Mouse (Mus musculus) G1E (cell line): Measurements from ENCODE around the gene Arpc4. TPM values are rescaled to one million over a fixed set of nuclear protein-coding genes. Genes with fewer than 3 reads are reported as not detected.

ENCODE experiments used
- ATAC-seq: 2 replicates; pipeline ENCODE4 v1.8.0; 2016; ENCODE audit warnings: mild to moderate bottlenecking; ENCODE audit not compliant: insufficient number of reproducible peaks, poor library complexity, low FRiP score, severe bottlenecking; ENCODE audit errors: extremely low read depth
- DNase-seq: peaks from one replicate; pipeline ENCODE4 v3.0.0; 2012; ENCODE audit warnings: low spot score
- H3K27me3 ChIP-seq: 2 replicates; pipeline ENCODE4 v1.6.1; 2012; ENCODE audit warnings: mild to moderate bottlenecking, low read length, inconsistent platforms; ENCODE audit not compliant: insufficient read depth
- H3K36me3 ChIP-seq: replicated peaks from 2 replicates; pipeline ENCODE3; 2012; ENCODE audit warnings: mild to moderate bottlenecking, inconsistent platforms
- H3K4me1 ChIP-seq: 2 replicates; pipeline ENCODE4 v1.6.1; 2012; ENCODE audit warnings: low read depth, low read length, inconsistent platforms, mixed read lengths; ENCODE audit not compliant: insufficient read depth
- H3K4me3 ChIP-seq: 2 replicates; pipeline ENCODE4 v1.5.1; 2012; ENCODE audit warnings: low read depth, mild to moderate bottlenecking, inconsistent platforms, low read length, moderate library complexity, mixed read lengths
- H3K9me3 ChIP-seq: replicated peaks from 2 replicates; pipeline ENCODE4 v1.6.1; 2012; ENCODE audit warnings: inconsistent platforms
- CTCF ChIP-seq: IDR thresholded peaks from 2 replicates; pipeline ENCODE4 v1.5.1; 2012; ENCODE audit warnings: low read depth, low read length, inconsistent platforms, mixed read lengths
- GATA1 ChIP-seq: IDR thresholded peaks from 2 replicates; pipeline ENCODE4 v1.6.1; 2012; ENCODE audit warnings: borderline replicate concordance, low read length, inconsistent platforms, mixed read lengths
- GATA2 ChIP-seq: IDR thresholded peaks from 2 replicates; pipeline ENCODE4 v1.6.1; 2012; ENCODE audit warnings: low read depth, low read length, inconsistent platforms, borderline replicate concordance
- POLR2AphosphoS5 ChIP-seq: IDR thresholded peaks from 2 replicates; pipeline ENCODE4 v1.6.1; 2012; ENCODE audit warnings: low read depth, low read length, inconsistent platforms; ENCODE audit not compliant: insufficient replicate concordance
- TAL1 ChIP-seq: conservative IDR thresholded peaks from 2 replicates; pipeline ENCODE4 v1.6.1; 2012; ENCODE audit warnings: low read depth, low read length, inconsistent platforms, mixed read lengths
- polyA plus RNA-seq: library from polyadenylated mRNA; stranded (reverse); fragments of >175 nt; gene quantifications from 2 replicates; pipeline ENCODE4 v1.2.3, GENCODE M21; 2012
- total RNA-seq, 2 experiments: library from RNA; stranded (forward) in 1 of 2; stranded (reverse) in 1 of 2; fragments of 200-1000 nt in 1 of 2; fragments of >200 nt in 1 of 2; fragmentation: Nextera tagmentation in 1 of 2; gene quantifications; 2 replicates each; pipeline ENCODE4 v1.2.3; 2014 to 2017

Arpc4 gene
- total and polyA plus RNA-seq, 3 experiments, result 96.4 to 263 (median 247) TPM

DNA sequence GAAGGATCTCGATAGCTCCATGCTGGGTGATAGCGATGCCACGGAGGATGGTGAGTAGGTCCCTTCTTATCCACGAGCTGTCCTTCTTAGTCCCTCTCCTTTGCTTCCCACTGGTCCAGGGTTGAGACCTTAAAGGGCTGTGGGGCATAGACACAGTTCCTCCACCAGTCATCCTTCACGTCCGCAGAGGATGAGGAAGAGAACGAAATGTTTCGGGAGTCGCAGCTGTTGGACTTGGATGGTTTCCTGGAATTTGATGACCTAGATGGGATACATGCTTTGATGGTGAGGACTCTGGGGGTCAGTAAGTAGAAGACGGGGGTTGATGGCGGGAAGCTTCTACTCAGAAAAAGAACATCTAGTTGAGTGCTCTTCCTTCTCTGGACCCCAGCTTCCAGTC, 16.9 kb downstream of the Arpc4 start:
- no peaks in the 10 kb centered on the region; the same call in 1 of the 2 replicates for H3K4me1 ChIP-seq
- ATAC-seq, result no peak
- H3K27me3 ChIP-seq, result no peaks in the 10 kb centered on the region
- peaks cover 100% of the 10 kb centered on the region for H3K36me3 ChIP-seq
- DNase-seq, result no peak
- H3K4me3 ChIP-seq, result no peak overlapping the region
- no peak for TF ChIP-seq POLR2AphosphoS5
- no peak for TF ChIP-seq GATA2
- no peak for TF ChIP-seq GATA1
- TF ChIP-seq TAL1, result no peak
- TF ChIP-seq CTCF, result no peak
- H3K9me3 ChIP-seq, result peaks cover 6% of the 10 kb centered on the region

DNA sequence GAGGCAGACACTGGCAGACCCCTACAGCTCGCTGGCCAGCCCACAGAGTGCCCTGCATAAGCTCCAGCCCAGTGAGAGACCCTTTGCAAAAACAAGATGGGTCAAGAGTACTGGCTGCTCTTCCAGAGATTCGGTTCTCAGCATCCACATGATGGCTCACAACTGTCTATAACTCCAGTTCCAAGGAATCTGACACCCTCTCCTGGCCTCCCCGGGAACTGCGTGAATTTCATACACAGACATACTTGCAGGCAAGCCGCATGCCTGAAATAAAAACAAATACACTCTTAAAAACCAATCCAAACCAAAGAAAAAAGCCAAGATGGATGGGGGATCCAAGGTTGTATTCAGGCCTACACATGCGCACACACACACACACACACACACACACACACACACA, 17.6 kb downstream of the Arpc4 start:
- peaks cover 6% of the 10 kb centered on the region for H3K9me3 ChIP-seq
- H3K27me3 ChIP-seq, result no peaks in the 10 kb centered on the region
- ATAC-seq (no peak), DNase-seq (no peak)
- peaks cover 100% of the 10 kb centered on the region for H3K36me3 ChIP-seq
- no peak overlapping the region for H3K4me3 ChIP-seq
- no peak for TF ChIP-seq GATA2
- TF ChIP-seq GATA1, result no peak
- no peak for TF ChIP-seq TAL1
- TF ChIP-seq POLR2AphosphoS5, result no peak
- TF ChIP-seq CTCF, result no peak
- no peaks in the 10 kb centered on the region; the same call in 1 of the 2 replicates for H3K4me1 ChIP-seq

DNA sequence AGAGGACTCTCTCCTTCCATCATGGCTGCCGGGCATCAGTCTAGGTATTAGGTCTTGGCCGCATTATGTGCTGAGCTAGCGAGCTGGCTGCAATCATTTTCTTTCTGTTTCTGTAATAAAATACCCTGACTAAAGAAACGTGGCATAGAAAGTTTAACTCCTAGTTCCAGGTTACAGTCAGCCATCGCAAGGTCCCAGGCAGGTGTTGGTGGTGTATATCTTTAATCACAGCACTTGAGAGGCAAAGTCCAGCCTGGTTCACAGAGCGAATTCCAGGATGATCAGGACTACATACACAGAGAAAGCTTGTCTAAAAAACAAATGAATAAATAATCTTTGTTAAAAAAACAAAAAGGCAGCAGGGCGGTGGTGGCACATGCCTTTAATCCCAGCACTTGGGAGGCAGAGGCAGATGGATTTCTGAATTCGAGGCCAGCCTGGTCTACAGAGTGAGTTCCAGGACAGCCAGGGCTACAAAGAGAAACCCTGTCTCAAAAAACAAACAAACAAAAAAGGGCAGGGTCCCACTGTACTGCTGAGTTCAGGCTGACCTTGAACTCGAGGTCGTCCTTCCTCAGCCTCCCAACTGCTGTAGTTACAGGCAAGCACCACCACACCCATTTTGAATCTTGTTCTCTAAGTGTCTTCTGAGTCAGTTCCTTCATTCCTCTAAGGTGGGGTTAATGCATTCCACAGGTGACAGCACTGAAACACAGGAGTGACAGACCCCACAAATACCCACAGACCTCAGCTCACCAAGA, 18.5 kb downstream of the Arpc4 start:
- ATAC-seq (no peak), DNase-seq (no peak)
- Histone ChIP-seq H3K9me3 (peaks cover 6% of the 10 kb centered on the region), H3K27me3 (no peaks in the 10 kb centered on the region), H3K36me3 (peaks cover 100% of the 10 kb centered on the region), H3K4me1 (no peaks in the 10 kb centered on the region; the same call in 1 of the 2 replicates), H3K4me3 (no peak overlapping the region)
- TF ChIP-seq GATA2 (no peak), CTCF (no peak), GATA1 (no peak), POLR2AphosphoS5 (no peak), TAL1 (no peak)

DNA sequence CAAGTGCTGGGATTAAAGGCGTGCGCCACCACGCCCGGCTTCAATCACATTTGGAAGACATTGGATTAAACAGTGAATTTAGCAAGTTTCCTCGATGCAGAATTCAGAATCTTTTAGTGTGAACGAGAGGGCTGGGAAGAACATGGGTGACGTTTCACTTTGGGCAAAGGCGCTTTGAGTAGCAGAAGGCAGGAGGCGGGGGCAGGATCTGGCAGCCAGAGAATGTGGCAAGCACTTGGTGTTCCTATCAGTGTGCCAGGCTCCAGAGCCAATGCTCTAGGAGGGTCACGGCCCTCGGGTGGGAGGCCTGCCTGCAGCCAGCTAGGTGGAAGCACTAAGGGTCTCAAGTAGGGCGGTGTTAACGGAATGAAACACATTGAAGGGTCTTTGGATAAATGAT, 24.2 kb downstream of the Arpc4 start:
- peaks cover 99% of the 10 kb centered on the region for H3K36me3 ChIP-seq
- no peak for TF ChIP-seq TAL1
- TF ChIP-seq GATA2, result no peak
- no peak for TF ChIP-seq GATA1
- no peak for TF ChIP-seq CTCF
- no peak for TF ChIP-seq POLR2AphosphoS5
- no peaks in the 10 kb centered on the region for H3K27me3 ChIP-seq

DNA sequence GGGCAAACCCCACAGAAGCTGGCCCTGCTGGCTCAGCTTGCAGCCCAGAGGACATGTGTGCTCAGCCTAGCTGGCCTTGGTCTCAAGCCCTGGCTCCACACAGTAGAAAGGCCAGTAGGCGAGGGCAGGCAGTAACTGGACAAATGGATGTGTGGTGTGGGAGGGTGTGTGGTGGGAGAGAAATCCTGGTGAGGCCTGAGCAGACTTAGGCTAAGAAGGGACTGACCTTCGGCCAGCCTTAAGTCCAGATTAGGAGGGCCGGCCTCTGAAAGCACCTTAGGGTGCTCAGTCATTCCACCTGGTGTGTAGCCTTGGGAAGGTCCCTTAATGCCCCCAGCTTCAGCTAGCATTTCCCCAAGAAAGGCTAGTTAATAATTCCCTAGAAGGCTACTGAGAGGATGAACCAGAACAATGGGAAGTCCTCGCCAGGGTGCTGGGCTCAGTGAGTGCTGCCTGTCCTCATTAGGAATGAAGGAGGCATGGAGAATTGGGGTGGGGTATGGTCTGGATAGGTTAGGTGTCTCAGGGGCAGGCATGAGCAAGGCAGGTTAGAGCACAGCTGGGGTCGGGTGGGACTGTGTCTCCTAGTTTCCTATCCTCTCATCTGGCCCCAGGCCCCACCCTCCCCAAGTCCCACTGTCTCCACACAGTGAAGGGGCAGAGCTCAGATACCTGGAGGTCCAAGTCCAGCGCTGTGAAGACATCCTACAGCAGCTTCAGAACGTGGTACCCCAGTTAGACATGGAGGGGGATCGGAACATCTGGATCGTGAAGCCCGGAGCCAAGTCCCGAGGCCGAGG, 26.9 kb downstream of the Arpc4 start:
- TF ChIP-seq CTCF (no peak), GATA2 (no peak), TAL1 (no peak), GATA1 (no peak), POLR2AphosphoS5 (no peak)
- H3K4me3 ChIP-seq, result no peak overlapping the region
- H3K36me3 ChIP-seq, result peaks cover 97% of the 10 kb centered on the region
- H3K9me3 ChIP-seq, result no peaks in the 10 kb centered on the region
- DNase-seq, result no peak
- no peaks in the 10 kb centered on the region for H3K27me3 ChIP-seq
- H3K4me1 ChIP-seq, result no peaks in the 10 kb centered on the region; the same call in 1 of the 2 replicates
- no peak for ATAC-seq

More for the DNA sequence above, 24.2 kb downstream of the Arpc4 start:
- no peak for DNase-seq
- H3K4me3 ChIP-seq, result no peak overlapping the region
- ATAC-seq, result no peak
- no peaks in the 10 kb centered on the region for H3K9me3 ChIP-seq
- no peaks in the 10 kb centered on the region; the same call in 1 of the 2 replicates for H3K4me1 ChIP-seq

DNA sequence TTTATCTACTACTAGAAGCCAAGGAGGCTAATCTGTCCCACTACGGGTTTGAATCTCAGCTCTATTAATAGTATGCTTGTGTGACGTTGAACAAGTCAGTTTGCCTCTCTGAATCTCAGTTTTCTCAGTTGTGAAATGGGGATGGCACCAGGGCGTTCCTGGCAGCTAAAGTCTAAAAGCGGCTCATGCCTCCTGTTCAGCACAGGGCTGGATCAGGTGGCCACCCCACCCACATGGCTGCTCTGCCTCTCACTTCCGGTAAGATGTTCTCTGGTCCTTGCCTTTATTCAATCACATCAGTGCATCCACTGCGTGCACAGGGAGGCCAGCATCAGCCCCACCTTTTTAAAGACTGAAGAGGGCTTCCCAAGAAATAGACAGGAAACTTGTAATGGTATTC, 27.6 kb downstream of the Arpc4 start:
- DNase-seq, result no peak
- no peak for ATAC-seq
- H3K36me3 ChIP-seq, result peaks cover 97% of the 10 kb centered on the region

More for the DNA sequence above, 27.6 kb downstream of the Arpc4 start:
- H3K27me3 ChIP-seq, result no peaks in the 10 kb centered on the region
- no peak for TF ChIP-seq CTCF
- TF ChIP-seq POLR2AphosphoS5, result no peak
- no peak for TF ChIP-seq GATA1
- TF ChIP-seq GATA2, result no peak
- TF ChIP-seq TAL1, result no peak
- no peak overlapping the region for H3K4me3 ChIP-seq
- H3K4me1 ChIP-seq, result no peaks in the 10 kb centered on the region; the same call in 1 of the 2 replicates
- no peaks in the 10 kb centered on the region for H3K9me3 ChIP-seq
